Mouse (Mus musculus): ENCODE data around the gene Itpk1.

DNA sequence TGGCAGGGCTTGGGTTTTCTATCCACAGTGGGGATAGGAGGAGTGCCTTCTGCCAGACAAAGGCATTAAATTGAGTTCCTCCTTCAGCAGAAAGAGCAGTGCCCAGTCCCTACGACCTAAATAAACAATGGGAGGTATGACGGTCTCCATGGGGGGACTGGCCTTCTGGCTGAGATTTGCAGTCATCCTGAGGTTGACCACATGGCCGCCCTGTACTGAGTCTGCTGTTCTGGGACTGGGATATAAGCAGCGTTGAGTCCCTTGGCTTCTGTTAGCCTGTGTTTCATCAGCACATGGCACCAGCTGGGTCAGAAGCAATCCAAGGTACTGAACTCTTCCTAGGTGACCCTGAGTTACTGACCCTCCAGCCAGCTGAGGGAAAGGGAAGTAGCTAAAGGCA is 88.5 kb downstream of the Itpk1 start:
- TF ChIP-seq CTCF (IDR thresholded peaks at IDR 0.05; ENCODE audit: extremely low read depth, insufficient read length, insufficient replicate concordance, low read depth, low read length) (no peak), POLR2A (IDR thresholded peaks at IDR 0.05; ENCODE audit: low read depth, low read length) (no peak)

Data from small intestine, adult 2 months (tissue).